Mouse (Mus musculus) thymus, postnatal 0 days (tissue): ENCODE results near the gene Sox5. TPM values are rescaled to one million over a fixed set of nuclear protein-coding genes. Genes with fewer than 3 reads are reported as not detected.

ENCODE experiments used
- DNase-seq: peaks from one replicate; pipeline ENCODE4 v3.0.0-alpha.2; 2015; ENCODE audit warnings: low spot score
- polyA plus RNA-seq: library from polyadenylated mRNA; unstranded; fragments of >200 nt; fragmentation: Nextera tagmentation; extraction: Ambion mirVana; gene quantifications from 2 replicates; pipeline ENCODE4 v1.2.1, GENCODE M21; 2015

The Sox5 gene
- polyA plus RNA-seq, 1 experiment from 2014 or later, result 1.2 TPM

GRCm38 (mm10) chr6:144056252-144057097, 725.3 kb downstream of the Sox5 start:
- DNase-seq, result no peak

- DNase-seq, result no peak
Measured at GRCm38 (mm10) chr6:144052487-144052886, 729.3 kb downstream of the Sox5 start.

GRCm38 (mm10) chr6:144051316-144051715, 730.5 kb downstream of the Sox5 start:
- DNase-seq, result no peak

GRCm38 (mm10) chr6:144048201-144048924, 733.4 kb downstream of the Sox5 start:
- DNase-seq, result no peak

GRCm38 (mm10) chr6:144045503-144045902, 736.3 kb downstream of the Sox5 start:
- no peak for DNase-seq

GRCm38 (mm10) chr6:144044381-144044780, 737.4 kb downstream of the Sox5 start:
- DNase-seq, result no peak

- no peak for DNase-seq
Measured at GRCm38 (mm10) chr6:144042936-144043335, 738.8 kb downstream of the Sox5 start.

- no peak for DNase-seq
Measured at GRCm38 (mm10) chr6:144041941-144042340, 739.8 kb downstream of the Sox5 start.

GRCm38 (mm10) chr6:144041188-144041587, 740.6 kb downstream of the Sox5 start:
- DNase-seq, result no peak

- DNase-seq, result no peak
Measured at GRCm38 (mm10) chr6:144040349-144040748, 741.4 kb downstream of the Sox5 start.

- DNase-seq, result no peak
Measured at GRCm38 (mm10) chr6:144039221-144039620, 742.6 kb downstream of the Sox5 start.

- no peak for DNase-seq
Measured at GRCm38 (mm10) chr6:144033191-144033590, 748.6 kb downstream of the Sox5 start.

GRCm38 (mm10) chr6:144016929-144017328, 764.8 kb downstream of the Sox5 start:
- DNase-seq, result no peak

- DNase-seq, result no peak
Measured at GRCm38 (mm10) chr6:144011880-144012524, 769.8 kb downstream of the Sox5 start.

GRCm38 (mm10) chr6:144010995-144011394, 770.8 kb downstream of the Sox5 start:
- DNase-seq, result no peak

GRCm38 (mm10) chr6:144010285-144010684, 771.5 kb downstream of the Sox5 start:
- no peak for DNase-seq

- no peak for DNase-seq
Measured at GRCm38 (mm10) chr6:144005132-144005531, 776.6 kb downstream of the Sox5 start.

- DNase-seq, result no peak
Measured at GRCm38 (mm10) chr6:143998201-143998600, 783.6 kb downstream of the Sox5 start.

- DNase-seq, result no peak
Measured at GRCm38 (mm10) chr6:143997616-143998015, 784.2 kb downstream of the Sox5 start.

GRCm38 (mm10) chr6:143995046-143995445, 786.7 kb downstream of the Sox5 start:
- DNase-seq, result no peak

- no peak for DNase-seq
Measured at GRCm38 (mm10) chr6:143987548-143987947, 794.2 kb downstream of the Sox5 start.

GRCm38 (mm10) chr6:143980131-143980530, 801.6 kb downstream of the Sox5 start:
- no peak for DNase-seq
